In genomic region chr1:78311482-78311881, GRCm38 (mm10) we compare ENCODE assay signal across 9 mouse cellular contexts. TPM values are rescaled to one million over a fixed set of nuclear protein-coding genes. Genes with fewer than 3 reads are reported as not detected.
A peak's percentile ranks its signal among the peaks of the same experiment; 100 is the strongest.
DNase-seq lines count a peak whose midpoint lies in the region; ATAC-seq and TF ChIP-seq lines count a peak whose summit lies in the region.
"Had no signal": no experiment of that assay in that cellular context is flagged by ENCODE, and none has a peak within 500 bp of the region (broad histone marks: within the 10 kb centered on the region; RNA-seq: fewer than 3 reads in every experiment).

No protein-coding gene starts in this region.

- ATAC-seq in frontal cortex, adult (ENCODE audit: low TSS enrichment) = peak; percentile 25; the same call in 1 of the 2 replicates
- no peak for ATAC-seq in forebrain, embryonic 14.5 days
- peak; percentile 46; the same call in 1 of the 2 replicates for ATAC-seq in midbrain, embryonic 13.5 days
- no peak for ATAC-seq in liver, postnatal 0 days
- ATAC-seq in erythroblast, adult 5-6 weeks (replicated peaks; ENCODE audit: low FRiP score, poor library complexity, severe bottlenecking) = no peak

- no peaks in the 10 kb centered on the region for H3K9me3 ChIP-seq in forebrain, embryonic 14.5 days (replicated peaks; ENCODE audit: control insufficient read depth, low read length)
- no peaks in the 10 kb centered on the region for H3K9me3 ChIP-seq in midbrain, embryonic 13.5 days
- H3K9me3 ChIP-seq in liver, postnatal 0 days (ENCODE audit: low read length) = no peaks in the 10 kb centered on the region

- H3K4me1 ChIP-seq in forebrain, embryonic 14.5 days (ENCODE audit: control insufficient read depth, insufficient read depth, low read length) = peaks cover 13% of the 10 kb centered on the region; the same call in 1 of the 2 replicates
- peaks cover 23% of the 10 kb centered on the region for H3K4me1 ChIP-seq in midbrain, embryonic 13.5 days (replicated peaks)
- H3K4me1 ChIP-seq in liver, postnatal 0 days (ENCODE audit: insufficient read depth) = no peaks in the 10 kb centered on the region

- no peaks in the 10 kb centered on the region for H3K36me3 ChIP-seq in forebrain, embryonic 14.5 days (ENCODE audit: control insufficient read depth, insufficient read depth, low read length)
- H3K36me3 ChIP-seq in midbrain, embryonic 13.5 days = no peaks in the 10 kb centered on the region
- H3K36me3 ChIP-seq in liver, postnatal 0 days (replicated peaks; ENCODE audit: insufficient read depth, low read length) = no peaks in the 10 kb centered on the region

- TF ChIP-seq CTCF in liver, postnatal 0 days (IDR thresholded peaks at IDR 0.05; ENCODE audit: low read depth) = no peak
- TF ChIP-seq CTCF in gastrocnemius, adult 2 months (IDR thresholded peaks at IDR 0.05) = no peak

- no peak overlapping the region for H3K9ac ChIP-seq in forebrain, embryonic 14.5 days (ENCODE audit: low read length)
- H3K9ac ChIP-seq in midbrain, embryonic 13.5 days (replicated peaks) = no peak overlapping the region
- no peak overlapping the region for H3K9ac ChIP-seq in liver, postnatal 0 days (replicated peaks)

- no peak overlapping the region for H3K27ac ChIP-seq in forebrain, embryonic 14.5 days (ENCODE audit: low read depth, low read length)
- no peak overlapping the region for H3K27ac ChIP-seq in midbrain, embryonic 13.5 days
- H3K27ac ChIP-seq in liver, postnatal 0 days (ENCODE audit: low read depth) = no peak overlapping the region
- H3K27ac ChIP-seq in gastrocnemius, adult 2 months = no peak overlapping the region

- H3K27me3 ChIP-seq in forebrain, embryonic 14.5 days (replicated peaks; ENCODE audit: control insufficient read depth, insufficient read depth, low read length) = peaks cover 36% of the 10 kb centered on the region
- peaks cover 44% of the 10 kb centered on the region for H3K27me3 ChIP-seq in midbrain, embryonic 13.5 days
- H3K27me3 ChIP-seq in liver, postnatal 0 days (ENCODE audit: insufficient read depth, low read length) = peaks cover 28% of the 10 kb centered on the region

- H3K4me2 ChIP-seq in forebrain, embryonic 14.5 days (ENCODE audit: low read length) = peak overlapping the region; percentile 100
- peak overlapping the region; percentile 98 for H3K4me2 ChIP-seq in midbrain, embryonic 13.5 days (replicated peaks)
- no peak overlapping the region for H3K4me2 ChIP-seq in liver, postnatal 0 days (ENCODE audit: low read depth, low read length)

- under 1% methylated on average over 7 of the region's 7 CpGs for WGBS in forebrain, embryonic 14.5 days
- 0% methylated on average over 7 of the region's 7 CpGs for WGBS in midbrain, embryonic 13.5 days
- 3% methylated on average over 7 of the region's 7 CpGs for WGBS in liver, postnatal 0 days (ENCODE audit: insufficient replicate concordance)

- no peak for TF ChIP-seq EP300 in liver, postnatal 0 days (IDR thresholded peaks at IDR 0.05; ENCODE audit: low read depth)

- intact Hi-C loops in gastrocnemius, adult 2 months (cut with DNase I) = no loop called here

- DNase-seq in frontal cortex, postnatal 36 days (ENCODE audit: low spot score in 2 of 2) = no peak
- DNase-seq in MN1 (ENCODE audit: low spot score) = peak; percentile 51
- no peak for DNase-seq in forebrain, embryonic 14.5 days (ENCODE audit: low spot score)
- DNase-seq in liver, postnatal 0 days = no peak
- no peak for DNase-seq in gastrocnemius, adult 2 months

- H3K4me3 ChIP-seq in forebrain, embryonic 14.5 days (ENCODE audit: low read depth, low read length) = peak overlapping the region; percentile 48; the same call in 1 of the 2 replicates
- peak overlapping the region; percentile 59 for H3K4me3 ChIP-seq in midbrain, embryonic 13.5 days (replicated peaks)
- H3K4me3 ChIP-seq in liver, postnatal 0 days (ENCODE audit: low read depth, low read length) = no peak overlapping the region
- H3K4me3 ChIP-seq in gastrocnemius, adult 2 months = no peak overlapping the region
- H3K4me3 ChIP-seq: myocyte had no signal

RNA-seq across cellular contexts. Expression of gene Sgpp2, which starts 1.3 kb away (rescaled TPM):
- polyA plus RNA-seq in forebrain, embryonic 14.5 days (2014; fragmentation: Nextera tagmentation; extraction: Ambion mirVana) = 0.10 and 0.27 TPM in 2 replicates
- 1.1 and 1.6 TPM in 2 replicates for polyA plus RNA-seq in midbrain, embryonic 13.5 days (2015; fragmentation: Nextera tagmentation; extraction: Ambion mirVana)
- 0.09 and 0.14 TPM in 2 replicates for polyA plus RNA-seq in liver, postnatal 0 days (2015; fragmentation: Nextera tagmentation; extraction: Ambion mirVana)
- total RNA-seq in gastrocnemius, adult 2 months (2021) = not detected
- total RNA-seq in erythroblast, adult 5-6 weeks (2015; ENCODE audit: low replicate concordance) = not detected in 2 replicates
- not detected in 2 replicates for total RNA-seq in erythroblast, adult 5-6 weeks (2017; ENCODE audit: low replicate concordance)

Comparison
In these comparisons a context has a peak if more than half of its experiments do, and no peak if none do; other contexts are left out.
1. ATAC-seq: peak in frontal cortex, adult (single experiment) and midbrain, embryonic 13.5 days (single experiment); none in forebrain, embryonic 14.5 days (single experiment), liver, postnatal 0 days (single experiment) and erythroblast, adult 5-6 weeks (single experiment).
2. H3K4me3 ChIP-seq: peak in forebrain, embryonic 14.5 days (single experiment) and midbrain, embryonic 13.5 days (single experiment); none in liver, postnatal 0 days (single experiment) and gastrocnemius, adult 2 months (single experiment).